Mouse (Mus musculus): Measurements from ENCODE around the gene Zdhhc22.

- TF ChIP-seq TCF12 (IDR thresholded peaks at IDR 0.05; ENCODE audit: insufficient read depth, poor library complexity, severe bottlenecking), result no peak
- TF ChIP-seq POLR2A (IDR thresholded peaks at IDR 0.05; ENCODE audit: insufficient read length, low read depth), result no peak
- no peak for TF ChIP-seq MAX (IDR thresholded peaks at IDR 0.05; ENCODE audit: low read depth)
- no peak for TF ChIP-seq MYOD1 (IDR thresholded peaks at IDR 0.05; ENCODE audit: control insufficient read depth in 1 of 3, insufficient read length in 2 of 3, low read depth in 2 of 3)
- TF ChIP-seq MYOG (IDR thresholded peaks at IDR 0.05; ENCODE audit: control insufficient read depth in 1 of 3, insufficient read depth in 1 of 3, insufficient read length in 2 of 3, low read depth in 2 of 3), result no peak
- no peak for TF ChIP-seq REST (IDR thresholded peaks at IDR 0.05; ENCODE audit: insufficient read depth, insufficient read length)
- no peak for TF ChIP-seq TCF3 (IDR thresholded peaks at IDR 0.05; ENCODE audit: insufficient read length, low read depth)
- no peak for TF ChIP-seq USF1 (IDR thresholded peaks at IDR 0.05; ENCODE audit: low read depth)
- TF ChIP-seq E2F4 (IDR thresholded peaks at IDR 0.05; ENCODE audit: insufficient read depth), result no peak
Observed at GRCm38 (mm10) chr12:87026109-87026870, 36.1 kb upstream of the Zdhhc22 start.
